Mouse (Mus musculus) MEL (cell line): ENCODE data around the gene Lrrc4. TPM values are rescaled to one million over a fixed set of nuclear protein-coding genes. Genes with fewer than 3 reads are reported as not detected.

ENCODE experiments used
- DNase-seq: peaks from one replicate; pipeline ENCODE4 v3.0.0; 2011; ENCODE audit warnings: low read depth, low spot score
- H3K27ac ChIP-seq: 2 replicates; pipeline ENCODE4 v1.5.1; 2012; ENCODE audit warnings: low read depth, mild to moderate bottlenecking, control low read depth, low read length, moderate library complexity; ENCODE audit not compliant: control insufficient read depth
- H3K27me3 ChIP-seq, 2 experiments: fragments of 150-350 bp in 1 of 2; sonication (generic) in 1 of 2; 2 replicates each; pipeline ENCODE4 v1.6.1; 2012; ENCODE audit warnings: low read length in 2 of 2, mild to moderate bottlenecking in 2 of 2, improper control_type of control experiment in 1 of 2, moderate library complexity in 1 of 2; ENCODE audit not compliant: insufficient read depth in 2 of 2, control insufficient read depth in 1 of 2
- H3K36me3 ChIP-seq, 2 experiments: 2 replicates each; pipeline ENCODE4 v1.6.1; 2012 to 2014; ENCODE audit warnings: low read length in 2 of 2, improper control_type of control experiment in 1 of 2, inconsistent platforms in 1 of 2, mild to moderate bottlenecking in 1 of 2; ENCODE audit not compliant: insufficient read depth in 2 of 2, control insufficient read depth in 1 of 2
- H3K4me1 ChIP-seq, 2 experiments: fragments of 150-350 bp in 1 of 2; sonication (generic) in 1 of 2; 2 replicates each; pipeline ENCODE4 v1.6.1; 2012; ENCODE audit warnings: low read length in 2 of 2, improper control_type of control experiment in 1 of 2, mild to moderate bottlenecking in 1 of 2; ENCODE audit not compliant: insufficient read depth in 2 of 2, control insufficient read depth in 1 of 2
- H3K4me3 ChIP-seq, 2 experiments: fragments of 150-350 bp in 1 of 2; sonication (generic) in 1 of 2; 2 replicates each; pipeline ENCODE4 v1.5.1; 2012; ENCODE audit warnings: low read depth in 2 of 2, low read length in 2 of 2, mild to moderate bottlenecking in 2 of 2, moderate library complexity in 2 of 2, control low read depth in 1 of 2, improper control_type of control experiment in 1 of 2; ENCODE audit not compliant: control insufficient read depth in 1 of 2, insufficient read depth in 1 of 2
- H3K79me2 ChIP-seq: 2 replicates; pipeline ENCODE4 v1.6.1; 2012; ENCODE audit warnings: mild to moderate bottlenecking, low read length, moderate library complexity; ENCODE audit not compliant: control insufficient read depth, poor library complexity, insufficient read depth
- H3K9ac ChIP-seq: 2 replicates; pipeline ENCODE4 v1.6.1; 2012; ENCODE audit warnings: low read depth, mild to moderate bottlenecking, control low read depth, low read length, moderate library complexity; ENCODE audit not compliant: control insufficient read depth, poor library complexity, severe bottlenecking
- H3K9me3 ChIP-seq: fragments of 150-350 bp; sonication (generic); replicated peaks from 2 replicates; pipeline ENCODE4 v1.6.1; 2012; ENCODE audit warnings: mild to moderate bottlenecking, low read length, improper control_type of control experiment, moderate library complexity; ENCODE audit not compliant: insufficient read depth
- CHD1 ChIP-seq: IDR thresholded peaks from 2 replicates; pipeline ENCODE4 v1.6.1; 2012; ENCODE audit warnings: low read depth, mild to moderate bottlenecking, inconsistent platforms, low read length, improper control_type of control experiment
- E2F4 ChIP-seq: IDR thresholded peaks from 2 replicates; pipeline ENCODE4 v1.6.1; 2011; ENCODE audit warnings: low read depth, low read length, improper control_type of control experiment, borderline replicate concordance
- EP300 ChIP-seq, 2 experiments: IDR thresholded peaks; 2 replicates each; pipeline ENCODE4 v1.6.1; 2011; ENCODE audit warnings: improper control_type of control experiment in 2 of 2, low read length in 2 of 2, low read depth in 1 of 2, mild to moderate bottlenecking in 1 of 2
- ETS1 ChIP-seq: IDR thresholded peaks from 2 replicates; pipeline ENCODE4 v1.6.1; 2012; ENCODE audit warnings: low read depth, mild to moderate bottlenecking, inconsistent platforms, low read length, improper control_type of control experiment, moderate library complexity
- GABPA ChIP-seq: IDR thresholded peaks from 2 replicates; pipeline ENCODE4 v1.6.1; 2012; ENCODE audit warnings: low read depth, mild to moderate bottlenecking, inconsistent platforms, low read length, improper control_type of control experiment, moderate library complexity
- GATA1 ChIP-seq: IDR thresholded peaks from 2 replicates; pipeline ENCODE4 v1.6.1; 2011; ENCODE audit warnings: low read depth, low read length, improper control_type of control experiment
- KAT2A ChIP-seq: conservative IDR thresholded peaks from 2 replicates; pipeline ENCODE4 v1.6.1; 2012; ENCODE audit warnings: low read depth, low read length, improper control_type of control experiment, inconsistent platforms
- MAFK ChIP-seq: IDR thresholded peaks from 2 replicates; pipeline ENCODE4 v1.6.1; 2011; ENCODE audit warnings: low read depth, mild to moderate bottlenecking, low read length, improper control_type of control experiment, borderline replicate concordance
- MEF2A ChIP-seq: IDR thresholded peaks from 2 replicates; pipeline ENCODE4 v1.6.1; 2014; ENCODE audit warnings: low read depth, mild to moderate bottlenecking, inconsistent platforms, low read length, improper control_type of control experiment; ENCODE audit not compliant: poor library complexity, insufficient replicate concordance, severe bottlenecking; ENCODE audit errors: extremely low read depth
- MXI1 ChIP-seq: IDR thresholded peaks from 2 replicates; pipeline ENCODE4 v1.6.1; 2011; ENCODE audit warnings: mild to moderate bottlenecking, low read depth, low read length, improper control_type of control experiment
- MYB ChIP-seq: IDR thresholded peaks from 2 replicates; pipeline ENCODE4 v1.6.1; 2011; ENCODE audit warnings: mild to moderate bottlenecking, low read depth, low read length, improper control_type of control experiment
- POLR2A ChIP-seq, 2 experiments: IDR thresholded peaks; 2 replicates each; pipeline ENCODE4 v1.6.1; 2011 to 2012; ENCODE audit warnings: low read length in 2 of 2, mild to moderate bottlenecking in 2 of 2, control low read depth in 1 of 2, improper control_type of control experiment in 1 of 2, low read depth in 1 of 2, moderate library complexity in 1 of 2; ENCODE audit not compliant: control insufficient read depth in 1 of 2, insufficient read depth in 1 of 2, poor library complexity in 1 of 2
- POLR2AphosphoS2 ChIP-seq: IDR thresholded peaks from 2 replicates; pipeline ENCODE4 v1.6.1; 2011; ENCODE audit warnings: low read length, improper control_type of control experiment
- RAD21 ChIP-seq: IDR thresholded peaks from 2 replicates; pipeline ENCODE4 v1.6.1; 2011; ENCODE audit warnings: mild to moderate bottlenecking, low read depth, low read length, improper control_type of control experiment
- RCOR1 ChIP-seq: IDR thresholded peaks from 2 replicates; pipeline ENCODE4 v1.6.1; 2012; ENCODE audit warnings: low read depth, mild to moderate bottlenecking, inconsistent platforms, low read length, improper control_type of control experiment
- TAL1 ChIP-seq: IDR thresholded peaks from 2 replicates; pipeline ENCODE4 v1.6.1; 2012; ENCODE audit warnings: mild to moderate bottlenecking, inconsistent platforms, low read length, moderate library complexity, mixed read lengths
- TBP ChIP-seq: IDR thresholded peaks from 2 replicates; pipeline ENCODE4 v1.8.0; 2011; ENCODE audit warnings: low read depth, low read length, improper control_type of control experiment
- TCF12 ChIP-seq: IDR thresholded peaks from 2 replicates; pipeline ENCODE4 v1.6.1; 2014; ENCODE audit warnings: low read depth, mild to moderate bottlenecking, inconsistent platforms, low read length, improper control_type of control experiment, moderate library complexity
- ZKSCAN1 ChIP-seq: IDR thresholded peaks from 2 replicates; pipeline ENCODE4 v1.6.1; 2012; ENCODE audit warnings: low read depth, mild to moderate bottlenecking, inconsistent platforms, low read length, improper control_type of control experiment, moderate library complexity
- polyA plus RNA-seq, 2 experiments: library from polyadenylated mRNA; stranded (reverse) in 1 of 2; unstranded in 1 of 2; fragments of >175 nt in 1 of 2; fragments of >200 nt in 1 of 2; gene quantifications; 2 replicates each; pipeline versions ENCODE4 v1.2.1 to v1.2.4; 2012; ENCODE audit warnings: low replicate concordance in 2 of 2, low read depth in 1 of 2; ENCODE audit not compliant: insufficient read length in 2 of 2, insufficient read depth in 1 of 2, missing spikeins in 1 of 2
- total RNA-seq: library from RNA; depleted of rRNA; stranded (reverse); fragments of 300-350 nt; gene quantifications from 2 replicates; pipeline ENCODE4 v1.2.3, GENCODE M21; 2012

Gene Lrrc4
- total and polyA plus RNA-seq, 3 experiments, result 0.07 to 0.12 TPM; not detected in 1

- no peaks in the 10 kb centered on the region for H3K9me3 ChIP-seq
- H3K4me3 ChIP-seq, result no peak overlapping the region
- peak; percentile 34 for DNase-seq
- H3K9ac ChIP-seq, result no peak overlapping the region
- peaks cover 2% of the 10 kb centered on the region; the same call in 1 of the 2 replicates for H3K79me2 ChIP-seq
- peak overlapping the region; percentile 49; the same call in 1 of the 2 replicates for H3K27ac ChIP-seq
- H3K27me3 ChIP-seq, result no peaks in the 10 kb centered on the region
- peaks cover 5 to 14% of the 10 kb centered on the region in 2 experiments for H3K4me1 ChIP-seq
- TF ChIP-seq TAL1, result no peak
- TF ChIP-seq MXI1, result no peak
- no peak for TF ChIP-seq CHD1
- TF ChIP-seq MYB, result peak; percentile 34
- TF ChIP-seq MEF2A, result no peak
- peak; percentile 67; the same call in 1 of the 2 replicates for TF ChIP-seq RCOR1
- TF ChIP-seq TCF12, result peak; percentile 55; the same call in 1 of the 2 replicates
- TF ChIP-seq EP300 (IDR thresholded peaks at IDR 0.05; ENCODE audit: low read depth in 1 of 2, low read length in 2 of 2), result peak; percentile 78 to 84
- TF ChIP-seq GATA1, result peak; percentile 79
- TF ChIP-seq ETS1, result peak; percentile 59
- TF ChIP-seq RAD21, result no peak
- H3K36me3 ChIP-seq, result peaks cover 5 to 17% of the 10 kb centered on the region in 2 experiments
These were observed 152.7 kb downstream of the Lrrc4 start for GRCm38 (mm10) chr6:28678896-28679295.

GRCm38 (mm10) chr6:28674686-28675085, 156.9 kb downstream of the Lrrc4 start:
- Histone ChIP-seq H3K36me3 (peaks cover 0 to 15% of the 10 kb centered on the region in 2 experiments), H3K27me3 (no peaks in the 10 kb centered on the region), H3K9ac (no peak overlapping the region), H3K79me2 (peaks cover 2% of the 10 kb centered on the region; the same call in 1 of the 2 replicates), H3K4me3 (no peak overlapping the region), H3K9me3 (no peaks in the 10 kb centered on the region), H3K4me1 (peaks cover 5 to 14% of the 10 kb centered on the region in 2 experiments), H3K27ac (no peak overlapping the region)
- no peak for TF ChIP-seq E2F4
- no peak for TF ChIP-seq RCOR1
- TF ChIP-seq MAFK, result no peak
- no peak for TF ChIP-seq MEF2A
- no peak for TF ChIP-seq GABPA
- TF ChIP-seq KAT2A, result no peak
- TF ChIP-seq MYB, result no peak
- no peak for TF ChIP-seq POLR2AphosphoS2
- TF ChIP-seq GATA1, result no peak
- TF ChIP-seq ZKSCAN1, result no peak
- TF ChIP-seq POLR2A (IDR thresholded peaks at IDR 0.05; ENCODE audit: control insufficient read depth in 1 of 2, insufficient read depth in 1 of 2, low read depth in 1 of 2, low read length in 2 of 2, poor library complexity in 1 of 2), result no peak
- no peak for TF ChIP-seq TBP
- DNase-seq, result no peak
